In genomic region chr1:36557457-36558011, GRCm38 (mm10) we compare ENCODE assay signal across 8 mouse cellular contexts. TPM values are rescaled to one million over a fixed set of nuclear protein-coding genes. Genes with fewer than 3 reads are reported as not detected.
DNase-seq lines count a peak whose midpoint lies in the region; ATAC-seq and TF ChIP-seq lines count a peak whose summit lies in the region.

No protein-coding gene starts in this region.

- H3K27me3 ChIP-seq in Patski: no peaks in the 10 kb centered on the region
- no peaks in the 10 kb centered on the region for H3K27me3 ChIP-seq in hindbrain, embryonic 15.5 days

- intact Hi-C loops in left cerebral cortex, postnatal 25 days (cut with DNase I): loop anchor here (2.0 kb wide), 1 partner anchor 77 kb away; no protein-coding TSS in a partner anchor

- peak overlapping the region; percentile 79 for H3K4me2 ChIP-seq in hindbrain, embryonic 15.5 days

- H3K9ac ChIP-seq in hindbrain, embryonic 15.5 days: peak overlapping the region; percentile 99

- TF ChIP-seq CTCF in Patski (IDR thresholded peaks at IDR 0.05): no peak

- peak overlapping the region; percentile 78 for H3K4me3 ChIP-seq in hindbrain, embryonic 15.5 days

- no peaks in the 10 kb centered on the region for H3K9me3 ChIP-seq in hindbrain, embryonic 15.5 days

- no peak for DNase-seq in Patski (ENCODE audit: low read depth, low spot score)
- DNase-seq in cerebellum, postnatal 36 days: peak; percentile 65 to 71
- peak; percentile 91 for DNase-seq in gastrocnemius, postnatal 10 days
- DNase-seq in left cerebral cortex, postnatal 25 days (ENCODE audit: low spot score in 2 of 2): peak; percentile 67 to 69
- DNase-seq in right cerebral cortex, adult 2 months (ENCODE audit: low spot score in 2 of 2): peak; percentile 58 to 68
- no peak for DNase-seq in c-Kit-positive CD71-positive TER-119-positive erythroid progenitor cells, embryonic 14.5 days (ENCODE audit: low spot score)

- ATAC-seq in Patski: peak; percentile 38
- ATAC-seq in hindbrain, embryonic 15.5 days (ENCODE audit: low FRiP score, low read depth): peak; percentile 77
- peak; percentile 10 for ATAC-seq in megakaryocyte, adult 5-6 weeks (ENCODE audit: poor library complexity, severe bottlenecking)

- WGBS in hindbrain, embryonic 15.5 days: under 1% methylated on average over 46 of the region's 48 CpGs

- in situ Hi-C loops in Patski (cut with MboI; ENCODE audit: low pct_unique_long_range_greater_than_20kb): loop anchor here (5.0 kb wide), 2 partner anchors 75 to 135 kb away; partner anchors contain the start of gene Cox5b

- H3K27ac ChIP-seq in hindbrain, embryonic 15.5 days (replicated peaks): peak overlapping the region; percentile 99

- peaks cover 38% of the 10 kb centered on the region for H3K4me1 ChIP-seq in hindbrain, embryonic 15.5 days (replicated peaks)

- POLR2A ChIA-PET in Patski (lab: Charles Lee): interaction anchor here (1.1 to 1.8 kb wide), 8 partner anchors 10 to 151 kb away, joined by 3 to 5 read pairs (median 4); partner anchors contain the start of gene Ankrd39

- H3K36me3 ChIP-seq in hindbrain, embryonic 15.5 days: peaks cover 20% of the 10 kb centered on the region

- CTCF ChIA-PET in Patski (lab: Charles Lee): interaction anchor here (0.6 to 2.5 kb wide), 8 partner anchors 10 to 392 kb away, joined by 3 to 13 read pairs (median 3); partner anchors contain the start of gene Ankrd39

RNA-seq across cellular contexts. Expression of gene Sema4c, which starts 0.6 kb away (rescaled TPM):
- 20.4 TPM for polyA plus RNA-seq in Patski (2021)
- total RNA-seq in gastrocnemius, postnatal 10 days (2021): 10 to 100 TPM; 16.3 to 22.4 TPM
- 26.2 and 26.8 TPM in 2 replicates for polyA plus RNA-seq in hindbrain, embryonic 15.5 days (2015; fragmentation: Nextera tagmentation; extraction: Ambion mirVana)
- total RNA-seq in left cerebral cortex, postnatal 25 days (2021): 10 to 100 TPM; 16.0 to 16.9 TPM
- total RNA-seq in megakaryocyte, adult 5-6 weeks (2015): 1.5 and 2.1 TPM in 2 replicates
- total RNA-seq in megakaryocyte, adult 5-6 weeks (2017): 1.8 and 3.6 TPM in 2 replicates

RNA-seq across cellular contexts. Expression of gene Ankrd39, which starts 10.3 kb away (rescaled TPM):
- polyA plus RNA-seq in Patski (2021): 11.5 TPM
- 10 to 100 TPM; 10.9 to 11.4 TPM for total RNA-seq in gastrocnemius, postnatal 10 days (2021)
- 28.7 and 29.9 TPM in 2 replicates for polyA plus RNA-seq in hindbrain, embryonic 15.5 days (2015; fragmentation: Nextera tagmentation; extraction: Ambion mirVana)
- total RNA-seq in left cerebral cortex, postnatal 25 days (2021): 10 to 100 TPM; 11.1 to 13.0 TPM
- 3.6 and 4.9 TPM in 2 replicates for total RNA-seq in megakaryocyte, adult 5-6 weeks (2015)
- total RNA-seq in megakaryocyte, adult 5-6 weeks (2017): 2.2 and 2.9 TPM in 2 replicates

RNA-seq across cellular contexts. Expression of gene Gm42417, which starts 18.3 kb away (rescaled TPM):
- 0.68 TPM for polyA plus RNA-seq in Patski (2021)
- 100 to 1,000 TPM; 193 to 229 TPM for total RNA-seq in gastrocnemius, postnatal 10 days (2021)
- 0.62 TPM in 1 of 2 replicates, not detected in the other for polyA plus RNA-seq in hindbrain, embryonic 15.5 days (2015; fragmentation: Nextera tagmentation; extraction: Ambion mirVana)
- total RNA-seq in left cerebral cortex, postnatal 25 days (2021): not detected
- not detected in 2 replicates for total RNA-seq in megakaryocyte, adult 5-6 weeks (2015)
- not detected in 2 replicates for total RNA-seq in megakaryocyte, adult 5-6 weeks (2017)

RNA-seq across cellular contexts. Expression of gene Ankrd23, which starts 20.9 kb away (rescaled TPM):
- 8.2 TPM for polyA plus RNA-seq in Patski (2021)
- total RNA-seq in gastrocnemius, postnatal 10 days (2021): 100 to 1,000 TPM; 419 to 469 TPM
- polyA plus RNA-seq in hindbrain, embryonic 15.5 days (2015; fragmentation: Nextera tagmentation; extraction: Ambion mirVana): 18.9 and 19.6 TPM in 2 replicates
- total RNA-seq in left cerebral cortex, postnatal 25 days (2021): 1 to 10 TPM; 6.1 to 6.3 TPM
- 2.3 and 2.4 TPM in 2 replicates for total RNA-seq in megakaryocyte, adult 5-6 weeks (2015)
- 2.2 and 9.8 TPM in 2 replicates for total RNA-seq in megakaryocyte, adult 5-6 weeks (2017)

RNA-seq across cellular contexts. Expression of gene Cnnm3, which starts 45.9 kb away (rescaled TPM):
- 19.2 TPM for polyA plus RNA-seq in Patski (2021)
- 10 to 100 TPM; 14.5 to 18.2 TPM for total RNA-seq in gastrocnemius, postnatal 10 days (2021)
- polyA plus RNA-seq in hindbrain, embryonic 15.5 days (2015; fragmentation: Nextera tagmentation; extraction: Ambion mirVana): 6.0 and 6.5 TPM in 2 replicates
- total RNA-seq in left cerebral cortex, postnatal 25 days (2021): 10 to 100 TPM; 32.1 to 32.7 TPM
- 14.4 and 15.1 TPM in 2 replicates for total RNA-seq in megakaryocyte, adult 5-6 weeks (2015)
- 6.8 and 11.1 TPM in 2 replicates for total RNA-seq in megakaryocyte, adult 5-6 weeks (2017)

Comparison
In these comparisons a context has a peak if more than half of its experiments do, and no peak if none do; other contexts are left out.
1. ATAC-seq: peak in every context shown above with its lines; median percentile 77 in hindbrain, embryonic 15.5 days; 38 in Patski; 10 in megakaryocyte, adult 5-6 weeks.
2. DNase-seq: peak in cerebellum, postnatal 36 days (2 of 2), gastrocnemius, postnatal 10 days (single experiment), left cerebral cortex, postnatal 25 days (2 of 2) and right cerebral cortex, adult 2 months (2 of 2); none in Patski (single experiment) and c-Kit-positive CD71-positive TER-119-positive erythroid progenitor cells, embryonic 14.5 days (single experiment).
3. RNA of gene Gm42417, which starts 18.3 kb away (total RNA-seq): 193 to 229 TPM in gastrocnemius, postnatal 10 days; not detected in left cerebral cortex, postnatal 25 days and not detected in megakaryocyte, adult 5-6 weeks; every median in the first group is over 10 times any median in the second.